Mouse (Mus musculus) bone marrow macrophage, adult 2 months (primary cell): Measurements from ENCODE around the gene Plk2. TPM values are rescaled to one million over a fixed set of nuclear protein-coding genes. Genes with fewer than 3 reads are reported as not detected.
"Not testable (repeated sequence)": the region's sequence is repeated elsewhere in the genome, so short reads cannot be mapped to it uniquely, and the experiment has no call there.

Experiments used
- H3K27ac ChIP-seq: 2 replicates; pipeline ENCODE4 v1.5.1; 2012; ENCODE audit warnings: low read depth, low read length; ENCODE audit not compliant: insufficient read depth
- H3K4me1 ChIP-seq: 2 replicates; pipeline ENCODE4 v1.6.1; 2012; ENCODE audit warnings: low read length; ENCODE audit not compliant: control insufficient read depth, insufficient read depth
- H3K4me3 ChIP-seq: 2 replicates; pipeline ENCODE4 v1.5.1; 2012; ENCODE audit warnings: mild to moderate bottlenecking, low read length, moderate library complexity; ENCODE audit not compliant: insufficient read depth
- CTCF ChIP-seq: IDR thresholded peaks from 2 replicates; pipeline ENCODE4 v1.5.1; 2012; ENCODE audit warnings: low read depth, mild to moderate bottlenecking, low read length, moderate library complexity
- POLR2A ChIP-seq: IDR thresholded peaks from 2 replicates; pipeline ENCODE4 v1.6.1; 2012; ENCODE audit warnings: mild to moderate bottlenecking, low read depth, low read length, borderline replicate concordance
- polyA plus RNA-seq: library from polyadenylated mRNA; stranded (reverse); fragments of >200 nt; gene quantifications from 2 replicates; pipeline ENCODE4 v1.2.4, GENCODE M21; 2012; ENCODE audit not compliant: missing spikeins, insufficient read depth, insufficient read length

Gene Plk2
- polyA plus RNA-seq, result 27.5 and 31.3 TPM in 2 replicates

DNA sequence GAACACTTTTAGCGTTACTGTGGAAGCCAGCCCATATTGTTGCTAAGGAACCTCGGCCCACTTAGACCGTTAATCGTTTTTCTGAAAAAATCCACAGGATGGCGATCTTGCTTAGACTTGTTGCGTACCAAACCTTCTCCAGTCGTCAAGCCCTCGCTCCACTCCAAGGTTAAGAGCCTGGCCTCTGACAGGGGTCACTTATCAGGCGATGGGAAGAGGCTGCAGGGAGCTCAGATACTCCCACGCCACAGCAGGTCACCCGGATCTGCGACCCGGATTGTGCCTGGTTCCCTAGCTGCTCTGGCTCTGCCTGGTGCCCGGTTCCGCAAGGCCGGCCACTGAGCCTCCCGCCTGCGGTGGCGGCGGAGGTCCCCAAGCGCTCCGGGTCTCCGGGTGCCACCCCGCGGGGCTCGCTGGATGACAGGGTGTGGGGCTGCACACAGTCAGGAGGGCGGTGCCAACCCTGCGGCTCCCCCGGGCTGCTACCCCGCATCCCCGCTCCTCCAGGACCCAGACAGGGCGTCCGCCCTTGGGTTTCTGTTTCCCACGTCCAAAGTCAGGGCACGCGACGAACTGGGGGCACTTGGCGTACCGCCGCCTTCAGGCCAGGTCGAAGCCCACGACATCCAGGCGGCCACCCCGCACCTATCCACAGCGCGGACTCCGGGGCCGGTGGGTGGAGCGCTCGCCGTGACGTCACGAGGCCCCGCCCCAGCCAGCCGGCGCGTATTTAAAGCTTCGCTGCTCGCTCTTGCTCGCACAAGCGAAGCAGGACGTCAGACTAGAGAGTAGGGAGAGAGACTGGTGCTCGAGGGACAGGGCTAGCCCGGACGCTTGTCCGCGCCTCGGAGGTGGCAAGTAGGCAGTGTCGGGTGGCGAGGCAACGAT lies at the start of gene Plk2:
TSS of gene Plk2 (plus strand) at position 756 of the 888 bp plus-strand sequence.
- H3K4me1 ChIP-seq, result peaks cover 10% of the 10 kb centered on the region
- TF ChIP-seq CTCF, result 0 out of 2 replicates have a peak, but pooled peaks have one; percentile 25
- peak; percentile 84; the same call in 1 of the 2 replicates for TF ChIP-seq POLR2A
- H3K4me3 ChIP-seq, result peak within 1 kb of the TSS; percentile 76
- peak within 1 kb of the TSS; percentile 65 for H3K27ac ChIP-seq

GRCm38 (mm10) chr13:110346707-110347106 lies 48.1 kb upstream of the Plk2 start:
- Histone ChIP-seq H3K4me1 (no peaks in the 10 kb centered on the region), H3K27ac (no peak overlapping the region), H3K4me3 (no peak overlapping the region)
- TF ChIP-seq CTCF (no peak), POLR2A (no peak)

- no peak overlapping the region for H3K27ac ChIP-seq
- no peak overlapping the region for H3K4me3 ChIP-seq
- no peaks in the 10 kb centered on the region for H3K4me1 ChIP-seq
- TF ChIP-seq POLR2A (no peak), CTCF (no peak)
Observed at GRCm38 (mm10) chr13:110351051-110351450, 43.8 kb upstream of the Plk2 start.

DNA sequence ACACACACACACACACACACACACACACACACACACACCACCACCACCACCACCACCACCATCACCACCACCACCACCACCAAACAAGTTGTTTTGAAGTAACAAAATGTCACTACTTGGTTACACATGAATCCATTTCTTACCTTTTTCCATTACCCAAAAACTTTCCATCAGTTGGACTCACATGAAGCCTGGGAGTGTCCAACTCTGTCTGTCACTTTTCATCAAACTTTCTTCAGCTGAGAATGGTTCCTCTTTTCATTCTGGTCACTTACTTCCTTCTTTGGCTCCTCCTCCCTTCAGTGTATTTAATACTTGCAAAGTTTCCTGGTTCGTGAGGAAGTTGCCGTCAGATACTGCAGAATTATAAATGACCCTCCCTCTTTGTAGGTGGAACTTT lies 37.9 kb upstream of the Plk2 start, which contains the start of gene Gapt:
TSS of gene Gapt (minus strand) at position 259 of the 400 bp plus-strand sequence.
- peaks cover 8% of the 10 kb centered on the region for H3K4me1 ChIP-seq
- no peak for TF ChIP-seq POLR2A
- TF ChIP-seq CTCF, result no peak
- H3K4me3 ChIP-seq, result peak within 1 kb of the TSS; percentile 9; the same call in 1 of the 2 replicates
- no peak within 1 kb of the TSS for H3K27ac ChIP-seq

DNA sequence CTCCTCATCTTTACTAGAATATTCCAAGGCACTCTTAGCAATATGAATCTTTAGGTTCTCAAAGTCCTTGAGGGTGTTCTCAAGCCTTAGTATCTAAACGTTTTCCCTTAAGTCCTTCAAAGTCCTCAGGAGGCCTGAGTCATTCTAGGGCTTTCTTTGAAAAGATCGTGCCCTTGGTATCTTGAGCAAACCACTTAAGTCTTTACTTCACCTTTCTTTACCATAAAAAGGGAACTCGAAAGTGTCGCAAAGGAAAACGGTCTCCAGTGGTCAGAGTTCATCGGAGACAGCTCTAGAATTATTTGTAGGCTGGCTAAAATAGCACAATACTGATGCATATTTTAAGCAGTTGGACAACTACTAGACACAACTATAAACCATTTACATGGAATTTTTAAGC lies 31.1 kb upstream of the Plk2 start:
- no peak overlapping the region for H3K27ac ChIP-seq
- TF ChIP-seq POLR2A, result no peak
- TF ChIP-seq CTCF, result no peak
- peaks cover 10% of the 10 kb centered on the region for H3K4me1 ChIP-seq
- H3K4me3 ChIP-seq, result no peak overlapping the region

DNA sequence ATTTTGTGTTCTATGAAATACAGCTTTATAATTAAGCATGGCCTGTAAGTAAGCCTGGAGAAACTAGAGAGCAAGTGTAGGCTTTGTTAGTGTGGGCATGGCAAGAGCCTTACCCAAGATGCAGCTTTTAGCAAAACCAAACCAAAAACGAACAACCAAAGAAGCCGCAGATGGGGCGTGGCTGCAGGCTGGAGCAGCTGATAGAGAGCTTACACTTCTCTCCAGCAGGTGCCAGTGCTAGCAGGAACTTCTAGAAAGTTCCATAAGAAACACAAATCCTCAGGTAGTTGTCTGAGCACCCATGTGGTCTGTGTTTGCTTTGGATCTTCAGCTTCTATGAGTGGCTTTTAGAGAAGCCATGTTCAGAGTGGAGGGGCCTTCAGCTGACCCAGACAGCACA lies 28.4 kb upstream of the Plk2 start:
- H3K27ac ChIP-seq, result no peak overlapping the region
- no peak overlapping the region for H3K4me3 ChIP-seq
- TF ChIP-seq POLR2A, result no peak
- TF ChIP-seq CTCF, result no peak
- H3K4me1 ChIP-seq, result peaks cover 10% of the 10 kb centered on the region

DNA sequence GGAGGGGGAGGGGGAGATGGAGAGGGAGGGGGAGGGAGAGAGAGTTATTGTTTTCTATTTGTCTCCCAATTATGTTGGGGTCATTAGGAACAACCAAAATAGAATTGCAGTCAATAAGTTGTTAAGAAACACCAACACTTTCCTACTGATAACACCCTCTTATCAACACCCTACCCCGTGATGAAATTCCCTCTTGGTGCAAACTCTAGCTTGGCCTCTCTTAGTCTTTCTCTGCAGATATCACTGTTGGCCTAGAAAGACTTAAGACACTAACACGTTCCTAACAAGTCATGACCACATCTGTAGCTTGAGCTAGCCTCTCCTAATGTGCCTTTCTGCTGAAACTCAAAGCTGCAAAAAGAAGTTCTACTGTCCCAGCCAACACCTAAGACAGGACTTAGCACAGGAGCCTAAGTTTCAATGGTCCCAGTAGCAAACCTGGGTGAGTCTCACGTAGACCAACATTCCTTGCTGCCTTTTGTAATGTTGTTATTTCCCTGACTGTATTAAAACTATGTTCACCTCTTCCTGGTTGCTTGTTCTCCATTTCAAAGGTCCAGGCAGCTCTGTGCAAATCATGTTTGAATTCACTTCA lies 26.8 kb upstream of the Plk2 start:
- Histone ChIP-seq H3K27ac (no peak overlapping the region), H3K4me1 (peaks cover 7% of the 10 kb centered on the region), H3K4me3 (no peak overlapping the region)
- TF ChIP-seq POLR2A (no peak), CTCF (no peak)

DNA sequence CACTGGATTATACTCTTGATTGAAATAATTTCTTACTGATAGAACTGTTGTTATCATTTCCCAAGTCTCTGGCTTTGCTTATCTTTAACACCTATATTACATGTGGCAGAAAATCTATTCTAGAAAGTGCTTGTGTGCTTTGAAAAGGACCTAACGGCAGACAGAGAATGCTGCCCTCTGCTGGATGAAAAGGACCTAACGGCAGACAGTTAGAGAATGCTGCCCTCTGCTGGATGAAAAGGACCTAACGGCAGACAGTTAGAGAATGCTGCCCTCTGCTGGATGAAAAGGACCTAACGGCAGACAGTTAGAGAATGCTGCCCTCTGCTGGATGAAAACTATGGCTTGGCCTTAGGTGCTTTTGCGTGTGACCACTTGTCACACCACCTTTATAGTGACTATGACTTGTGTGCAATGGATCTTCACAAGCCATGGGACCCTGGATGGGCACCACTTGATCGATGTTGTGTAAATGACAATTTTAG lies 26.2 kb upstream of the Plk2 start:
- H3K4me1 ChIP-seq, H3K27ac ChIP-seq, H3K4me3 ChIP-seq: not testable (repeated sequence)
- TF ChIP-seq CTCF, result peak; percentile 100

DNA sequence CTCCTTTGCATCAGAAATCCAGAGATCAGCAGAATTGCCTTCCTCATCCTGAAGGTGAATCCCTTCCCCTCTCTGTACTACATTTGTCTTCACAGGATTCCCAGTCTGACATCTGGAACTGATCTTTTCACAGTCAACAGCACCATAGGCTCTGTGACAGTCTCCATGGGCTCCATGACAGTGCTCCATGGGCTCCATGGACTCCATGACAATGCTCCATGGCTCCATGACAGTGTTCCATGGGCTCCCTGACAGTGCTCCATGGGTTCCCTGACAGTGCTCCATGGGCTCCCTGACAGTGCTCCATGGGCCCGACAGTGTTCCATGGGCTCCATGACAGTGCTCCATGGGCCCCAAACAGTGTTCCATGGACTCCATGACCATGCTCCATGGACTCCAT lies 25.2 kb upstream of the Plk2 start:
- Histone ChIP-seq H3K4me3 (no peak overlapping the region), H3K27ac (no peak overlapping the region), H3K4me1 (no peaks in the 10 kb centered on the region; the same call in 1 of the 2 replicates)
- TF ChIP-seq POLR2A, result no peak
- no peak for TF ChIP-seq CTCF

DNA sequence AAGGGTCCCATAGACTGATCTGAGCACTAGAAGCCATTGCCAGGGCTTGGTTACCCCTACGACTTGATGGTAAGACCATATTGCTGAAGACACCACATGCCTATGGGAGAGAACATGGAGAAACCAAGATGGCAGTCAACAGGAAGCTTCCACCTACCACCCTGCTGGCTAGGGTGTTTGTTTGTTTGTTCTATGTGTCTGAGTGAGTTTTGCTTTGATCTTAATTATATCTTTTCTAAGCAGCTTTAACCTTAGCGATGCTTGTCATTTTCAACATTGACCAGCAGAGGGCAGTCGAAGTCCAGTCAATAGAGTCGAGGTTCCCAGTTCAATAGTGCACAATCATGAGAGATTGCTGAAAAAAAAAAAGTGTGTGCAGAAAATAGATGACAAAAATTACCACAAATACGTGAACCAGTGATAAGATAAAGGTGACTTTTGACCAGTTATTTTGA lies 12.4 kb upstream of the Plk2 start:
- no peak for TF ChIP-seq POLR2A
- Histone ChIP-seq H3K4me1 (peaks cover 15% of the 10 kb centered on the region), H3K4me3 (no peak overlapping the region), H3K27ac (no peak overlapping the region)
